Mouse (Mus musculus) brain, embryonic 14.5 days (tissue): ENCODE data around the gene Unc119b. TPM values are rescaled to one million over a fixed set of nuclear protein-coding genes. Genes with fewer than 3 reads are reported as not detected.

Experiments used
- DNase-seq: peaks from one replicate; pipeline ENCODE4 v3.0.0-alpha.2; 2011; ENCODE audit warnings: low read depth
- CTCF ChIP-seq: fragments of 200-500 bp; IDR thresholded peaks from 2 replicates; pipeline ENCODE4 v1.5.1; 2012; ENCODE audit warnings: inconsistent platforms, mild to moderate bottlenecking, moderate library complexity, borderline replicate concordance; ENCODE audit not compliant: insufficient read depth, insufficient read length; ENCODE audit errors: extremely low read depth
- POLR2A ChIP-seq: fragments of 200-500 bp; IDR thresholded peaks from 2 replicates; pipeline ENCODE4 v1.6.1; 2012; ENCODE audit warnings: mild to moderate bottlenecking, inconsistent platforms, borderline replicate concordance; ENCODE audit not compliant: poor library complexity, insufficient read depth, insufficient read length, severe bottlenecking; ENCODE audit errors: extremely low read depth
- polyA plus RNA-seq: library from polyadenylated mRNA; depleted of rRNA; stranded (reverse); fragments of >200 nt; gene quantifications from 2 replicates; pipeline ENCODE4 v1.2.3, GENCODE M21; 2012

The Unc119b gene
- polyA plus RNA-seq, 1 experiment, result 49.7 TPM

- DNase-seq, result peak; percentile 81
- TF ChIP-seq POLR2A (no peak), CTCF (no peak)
These were observed 8.8 kb upstream of the Unc119b start for GRCm38 (mm10) chr5:115143552-115143951.

GRCm38 (mm10) chr5:115142166-115142697 is 7.5 kb upstream of the Unc119b start:
- TF ChIP-seq CTCF (no peak), POLR2A (no peak)
- no peak for DNase-seq

GRCm38 (mm10) chr5:115140726-115141125 is 6.0 kb upstream of the Unc119b start:
- DNase-seq, result no peak
- TF ChIP-seq CTCF (no peak), POLR2A (no peak)

GRCm38 (mm10) chr5:115139124-115139523 is 4.3 kb upstream of the Unc119b start:
- DNase-seq, result no peak
- TF ChIP-seq POLR2A (no peak), CTCF (no peak)

GRCm38 (mm10) chr5:115133358-115134066 is 1.3 kb downstream of the Unc119b start:
- DNase-seq, result no peak
- TF ChIP-seq CTCF (no peak), POLR2A (no peak)

GRCm38 (mm10) chr5:115132465-115132864 is 2.3 kb downstream of the Unc119b start:
- TF ChIP-seq POLR2A (no peak), CTCF (no peak)
- DNase-seq, result no peak

- no peak for DNase-seq
- TF ChIP-seq POLR2A (no peak), CTCF (no peak)
These were observed 5.4 kb downstream of the Unc119b start for GRCm38 (mm10) chr5:115129328-115129727.

GRCm38 (mm10) chr5:115127421-115128179 is 7.2 kb downstream of the Unc119b start:
- TF ChIP-seq POLR2A (no peak), CTCF (no peak)
- DNase-seq, result no peak

GRCm38 (mm10) chr5:115126578-115127312 is 8.0 kb downstream of the Unc119b start:
- TF ChIP-seq POLR2A (no peak), CTCF (no peak)
- DNase-seq, result no peak

GRCm38 (mm10) chr5:115125211-115125871 is 9.4 kb downstream of the Unc119b start:
- peak; percentile 91 for DNase-seq
- TF ChIP-seq CTCF (peak; percentile 95), POLR2A (no peak)
